Mouse (Mus musculus): ENCODE data around the gene Mgll. TPM values are rescaled to one million over a fixed set of nuclear protein-coding genes. Genes with fewer than 3 reads are reported as not detected.
A peak's percentile ranks its signal among the peaks of the same experiment; 100 is the strongest.

Mgll gene
- polyA plus RNA-seq, 1 experiment from 2014 or later, result 13.6 TPM

DNA sequence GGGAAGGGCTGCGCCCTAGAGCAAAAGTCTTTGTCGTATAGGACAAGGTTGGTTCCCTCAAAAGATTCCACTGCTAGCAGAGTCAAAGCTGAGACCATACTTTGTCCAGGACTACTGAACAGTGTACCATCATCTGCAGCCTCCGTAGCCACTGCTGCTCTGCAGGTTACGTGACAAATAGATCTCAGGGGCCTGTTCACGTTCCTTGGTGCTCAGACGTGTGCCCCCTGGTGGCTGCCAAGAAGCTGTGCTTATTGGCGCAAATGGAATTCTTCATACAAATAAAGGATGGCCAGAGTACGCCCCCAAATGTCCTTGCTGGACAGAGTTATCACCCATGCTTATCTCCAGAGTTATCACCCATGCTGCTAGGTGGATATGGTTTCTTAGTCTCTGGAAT is 107.2 kb downstream of the Mgll start:
- peaks cover 16% of the 10 kb centered on the region for H3K36me3 ChIP-seq
- 0 out of 2 replicates have a peak, but pooled peaks have one; percentile 15 for ATAC-seq (ENCODE audit: low FRiP score, low read depth)
- no peaks in the 10 kb centered on the region for H3K9me3 ChIP-seq
- no peaks in the 10 kb centered on the region for H3K27me3 ChIP-seq
- H3K4me3 ChIP-seq, result no peak overlapping the region
- no peak overlapping the region for H3K4me2 ChIP-seq (replicated peaks)
- peaks cover 11% of the 10 kb centered on the region for H3K4me1 ChIP-seq
- H3K9ac ChIP-seq, result no peak overlapping the region
- no peak overlapping the region for H3K27ac ChIP-seq
- 23% methylated on average over 8 of the region's 8 CpGs for WGBS

DNA sequence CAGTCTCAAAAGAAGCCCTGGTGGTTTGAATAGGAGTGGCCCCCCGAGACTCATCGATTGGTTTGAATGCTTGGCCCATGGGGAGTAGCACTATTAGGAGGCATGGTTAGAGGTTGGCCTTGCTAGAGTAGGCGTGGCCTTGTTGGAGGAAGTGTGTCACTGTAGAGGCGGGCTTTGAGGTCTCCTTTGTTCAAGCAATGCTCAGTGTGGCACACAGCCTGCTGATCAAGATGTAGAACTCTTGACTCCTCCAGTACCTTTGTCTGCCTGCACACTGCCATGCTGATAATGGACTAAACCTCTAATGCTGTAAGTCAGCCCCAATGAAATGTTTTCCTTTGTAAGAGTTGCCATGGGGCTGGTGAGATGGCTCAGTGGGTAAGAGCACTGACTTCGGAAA is 108.5 kb downstream of the Mgll start:
- Histone ChIP-seq H3K9ac (no peak overlapping the region), H3K27me3 (no peaks in the 10 kb centered on the region), H3K4me2 (replicated peaks) (no peak overlapping the region), H3K36me3 (peaks cover 28% of the 10 kb centered on the region), H3K27ac (no peak overlapping the region), H3K4me1 (0 out of 2 replicates have a peak, but pooled peaks cover 3% of the 10 kb centered on the region), H3K4me3 (no peak overlapping the region), H3K9me3 (no peaks in the 10 kb centered on the region)
- no peak for ATAC-seq (ENCODE audit: low FRiP score, low read depth)
- WGBS, result 80% methylated on average over 5 of the region's 5 CpGs

DNA sequence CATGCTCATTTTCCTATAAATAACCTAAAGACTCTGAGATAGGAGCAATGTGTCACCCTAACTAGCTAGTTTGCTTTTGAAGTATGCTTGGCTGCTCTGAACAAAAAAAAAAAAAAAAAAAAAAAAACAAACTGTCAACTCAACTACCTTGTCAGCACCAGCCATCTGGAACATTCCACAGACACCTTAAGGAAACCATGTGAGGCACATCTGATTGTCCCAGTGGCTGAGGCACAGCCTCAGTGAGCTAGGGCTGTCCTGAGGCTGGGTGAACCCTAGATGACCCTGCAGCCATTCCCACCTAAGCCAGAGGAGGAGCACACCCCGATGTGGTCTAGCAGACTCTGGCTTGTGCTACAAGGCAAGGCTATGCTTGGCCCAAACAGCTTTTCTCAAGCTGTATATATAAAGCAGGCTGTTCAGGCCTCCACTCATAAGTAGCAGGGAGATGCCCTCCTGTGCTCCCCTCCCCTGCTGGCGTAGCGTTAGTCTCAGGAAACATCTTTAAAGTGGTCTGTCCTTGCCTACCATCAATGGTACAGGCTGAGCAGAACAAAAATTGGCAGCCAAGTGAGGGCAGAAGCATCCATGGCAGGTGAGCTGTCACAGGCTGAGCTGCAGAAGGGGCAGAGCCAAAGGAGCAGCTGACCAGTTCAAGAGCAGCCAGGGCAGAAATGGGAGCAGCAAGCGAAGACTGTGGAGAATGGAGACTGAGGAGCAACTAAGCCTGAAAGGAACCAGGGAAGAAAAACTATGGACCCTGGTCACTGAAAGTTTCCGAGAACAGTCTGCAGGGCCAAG is 109.3 kb downstream of the Mgll start:
- H3K27ac ChIP-seq, result no peak overlapping the region
- no peaks in the 10 kb centered on the region for H3K9me3 ChIP-seq
- H3K27me3 ChIP-seq, result no peaks in the 10 kb centered on the region
- H3K4me2 ChIP-seq (replicated peaks), result no peak overlapping the region
- WGBS, result 75% methylated on average over 5 of the region's 5 CpGs
- peaks cover 37% of the 10 kb centered on the region for H3K36me3 ChIP-seq
- ATAC-seq (ENCODE audit: low FRiP score, low read depth), result no peak
- 0 out of 2 replicates have a peak, but pooled peaks cover 3% of the 10 kb centered on the region for H3K4me1 ChIP-seq
- H3K4me3 ChIP-seq, result no peak overlapping the region
- no peak overlapping the region for H3K9ac ChIP-seq

DNA sequence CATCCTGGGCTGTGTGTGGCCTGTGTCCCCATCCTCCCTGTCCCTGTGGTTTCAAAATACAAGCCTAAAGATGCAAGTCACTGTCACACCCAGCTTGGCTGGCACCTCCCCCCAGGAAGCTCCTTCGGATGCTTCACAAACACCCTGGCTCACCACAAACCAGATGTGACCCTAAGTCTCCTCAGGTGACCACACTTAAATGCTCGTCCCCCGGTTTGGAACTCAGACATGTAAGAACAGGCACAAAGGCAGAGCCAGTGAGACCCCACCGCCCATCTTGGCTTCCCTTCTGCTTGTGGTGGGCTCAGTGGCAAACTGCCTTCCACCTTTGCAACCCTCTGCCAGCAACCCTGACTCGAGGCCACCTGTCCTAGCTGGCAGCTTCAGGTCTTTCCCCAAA is 110.8 kb downstream of the Mgll start:
- H3K4me2 ChIP-seq (replicated peaks), result no peak overlapping the region
- no peak overlapping the region for H3K27ac ChIP-seq
- no peaks in the 10 kb centered on the region for H3K27me3 ChIP-seq
- H3K36me3 ChIP-seq, result peaks cover 49% of the 10 kb centered on the region
- H3K9ac ChIP-seq, result no peak overlapping the region
- ATAC-seq (ENCODE audit: low FRiP score, low read depth), result no peak
- no peaks in the 10 kb centered on the region for H3K9me3 ChIP-seq
- WGBS, result 53% methylated on average over 5 of the region's 5 CpGs
- no peak overlapping the region for H3K4me3 ChIP-seq
- H3K4me1 ChIP-seq, result 0 out of 2 replicates have a peak, but pooled peaks cover 3% of the 10 kb centered on the region

DNA sequence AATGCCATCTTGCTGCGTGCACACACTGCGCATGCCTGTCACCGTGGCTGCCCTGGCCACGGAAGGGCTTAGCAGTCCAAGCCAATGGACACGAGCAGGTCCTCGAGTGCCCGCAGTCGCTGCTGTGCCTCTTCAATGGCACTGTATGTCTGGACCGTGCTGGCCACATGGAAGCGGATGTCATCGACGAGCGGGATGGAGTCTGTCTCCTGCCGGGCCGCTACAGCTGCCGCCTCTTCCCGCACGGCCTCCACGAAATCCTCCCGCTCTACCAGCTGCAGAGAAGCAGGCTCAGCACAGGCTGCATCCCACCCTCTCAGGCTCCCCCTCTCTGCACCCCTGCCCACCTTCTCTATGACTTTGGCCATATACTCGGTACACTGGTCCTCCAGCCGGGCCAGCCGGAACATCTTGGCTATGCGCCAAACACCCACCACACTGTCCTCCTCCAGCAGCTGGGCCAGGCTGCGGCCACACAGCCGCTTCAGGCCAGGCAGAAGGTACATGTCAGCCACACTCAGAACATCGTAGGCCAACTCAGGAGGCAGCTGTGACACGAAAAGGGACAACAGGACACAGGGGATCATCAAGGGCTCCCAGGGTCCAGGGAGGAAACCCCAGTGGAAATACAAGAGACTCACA is 112.1 kb downstream of the Mgll start:
- no peak overlapping the region for H3K9ac ChIP-seq
- H3K36me3 ChIP-seq, result peaks cover 49% of the 10 kb centered on the region
- 90% methylated on average over 28 of the region's 28 CpGs for WGBS
- no peak for ATAC-seq (ENCODE audit: low FRiP score, low read depth)
- peaks cover 13% of the 10 kb centered on the region for H3K4me1 ChIP-seq
- no peak overlapping the region for H3K4me2 ChIP-seq (replicated peaks)
- H3K4me3 ChIP-seq, result no peak overlapping the region
- no peak overlapping the region for H3K27ac ChIP-seq
- H3K27me3 ChIP-seq, result no peaks in the 10 kb centered on the region
- H3K9me3 ChIP-seq, result no peaks in the 10 kb centered on the region

DNA sequence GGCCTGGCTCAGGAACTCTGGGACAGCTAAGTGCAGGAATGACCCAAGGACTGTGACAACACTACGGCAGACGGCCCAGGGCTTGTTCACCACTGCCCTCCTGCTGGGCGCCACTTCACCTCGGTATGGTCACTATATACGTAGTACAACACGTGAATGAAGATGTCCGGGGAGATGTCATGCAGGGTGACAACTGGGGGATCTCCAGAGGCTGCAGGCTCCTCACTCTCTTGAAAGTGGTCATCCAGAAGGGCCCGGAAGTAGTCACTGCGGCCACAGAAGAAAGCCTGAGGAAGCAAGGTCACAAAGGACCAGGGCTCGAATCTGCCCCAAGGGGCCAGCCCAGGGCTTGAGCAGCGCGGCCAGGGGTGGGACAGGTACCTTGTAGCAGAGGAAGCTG is 113.8 kb downstream of the Mgll start:
- 90% methylated on average over 12 of the region's 12 CpGs for WGBS
- peaks cover 49% of the 10 kb centered on the region for H3K36me3 ChIP-seq
- no peak for ATAC-seq (ENCODE audit: low FRiP score, low read depth)

DNA sequence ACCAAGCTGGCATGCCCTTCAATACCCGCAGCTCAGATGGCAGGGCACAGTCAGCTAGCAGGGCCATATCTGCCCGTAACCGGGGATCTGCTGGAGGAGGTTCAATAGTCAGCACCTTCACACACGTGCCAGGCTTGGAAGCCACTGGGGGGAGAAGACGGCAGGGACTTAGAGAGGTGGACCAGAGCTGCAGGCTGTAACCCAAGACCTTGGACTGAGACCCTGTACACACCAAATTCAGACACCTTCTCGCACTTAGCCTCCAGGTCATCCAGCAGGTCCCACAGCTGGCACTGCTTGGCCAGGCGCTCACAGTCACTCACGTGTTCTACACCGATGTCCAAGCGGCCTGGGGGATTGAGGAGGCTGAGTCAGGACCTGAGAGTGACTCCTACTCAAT is 114.4 kb downstream of the Mgll start:
- no peak overlapping the region for H3K27ac ChIP-seq
- no peak overlapping the region for H3K4me3 ChIP-seq
- WGBS, result 88% methylated on average over 10 of the region's 10 CpGs
- H3K36me3 ChIP-seq, result peaks cover 49% of the 10 kb centered on the region
- ATAC-seq (ENCODE audit: low FRiP score, low read depth), result no peak
- no peak overlapping the region for H3K4me2 ChIP-seq (replicated peaks)
- H3K9me3 ChIP-seq, result no peaks in the 10 kb centered on the region
- peaks cover 21% of the 10 kb centered on the region for H3K4me1 ChIP-seq
- no peak overlapping the region for H3K9ac ChIP-seq
- H3K27me3 ChIP-seq, result no peaks in the 10 kb centered on the region

More for the DNA sequence above, 113.8 kb downstream of the Mgll start:
- Histone ChIP-seq H3K4me1 (peaks cover 15% of the 10 kb centered on the region), H3K4me3 (no peak overlapping the region), H3K27me3 (no peaks in the 10 kb centered on the region), H3K4me2 (replicated peaks) (no peak overlapping the region), H3K27ac (no peak overlapping the region), H3K9ac (no peak overlapping the region), H3K9me3 (no peaks in the 10 kb centered on the region)

DNA sequence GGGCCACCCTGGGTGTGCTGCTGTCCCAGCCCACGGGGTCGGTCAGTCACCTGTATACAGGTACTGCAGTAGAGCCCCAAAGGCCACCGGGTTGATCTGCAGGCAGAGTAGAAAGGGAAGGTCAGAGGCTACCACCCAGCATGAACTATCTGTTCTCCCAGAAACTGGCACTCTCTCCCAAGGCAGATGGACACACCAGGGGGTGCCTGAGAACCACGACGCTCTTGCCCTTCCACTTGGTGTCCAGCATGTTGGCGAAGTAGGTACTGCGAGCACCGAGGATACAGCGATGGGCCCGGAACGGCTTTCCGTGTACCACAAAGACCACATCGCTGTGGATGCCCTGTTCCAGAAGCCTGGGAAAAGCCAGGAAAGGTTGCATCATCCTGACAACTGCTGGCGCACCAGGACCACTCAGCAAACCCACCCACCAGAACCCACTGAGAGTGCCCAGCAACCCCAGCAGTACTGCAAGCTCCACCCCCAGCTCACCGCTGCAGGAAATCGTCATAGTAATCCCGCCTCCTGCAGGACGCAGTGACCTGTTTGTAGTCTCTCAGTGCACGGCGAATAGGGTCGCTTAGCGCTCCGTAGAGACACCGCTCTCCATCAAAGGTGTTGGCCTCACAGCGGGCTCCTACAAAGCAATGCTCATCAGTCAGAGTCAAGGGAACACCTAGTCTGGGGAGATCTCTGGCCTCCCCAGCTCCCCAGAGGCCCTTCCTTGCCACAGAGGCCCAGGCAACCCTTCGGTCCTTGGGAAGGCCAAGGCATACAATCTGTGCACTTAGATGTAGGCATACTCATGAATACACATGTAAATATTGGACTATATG is 115.1 kb downstream of the Mgll start:
- no peaks in the 10 kb centered on the region for H3K9me3 ChIP-seq
- H3K27ac ChIP-seq, result no peak overlapping the region
- no peak for ATAC-seq (ENCODE audit: low FRiP score, low read depth)
- H3K4me3 ChIP-seq, result no peak overlapping the region
- peaks cover 27% of the 10 kb centered on the region for H3K4me1 ChIP-seq
- H3K27me3 ChIP-seq, result no peaks in the 10 kb centered on the region
- peaks cover 49% of the 10 kb centered on the region for H3K36me3 ChIP-seq
- no peak overlapping the region for H3K9ac ChIP-seq
- WGBS, result 85% methylated on average over 26 of the region's 26 CpGs
- H3K4me2 ChIP-seq (replicated peaks), result no peak overlapping the region

DNA sequence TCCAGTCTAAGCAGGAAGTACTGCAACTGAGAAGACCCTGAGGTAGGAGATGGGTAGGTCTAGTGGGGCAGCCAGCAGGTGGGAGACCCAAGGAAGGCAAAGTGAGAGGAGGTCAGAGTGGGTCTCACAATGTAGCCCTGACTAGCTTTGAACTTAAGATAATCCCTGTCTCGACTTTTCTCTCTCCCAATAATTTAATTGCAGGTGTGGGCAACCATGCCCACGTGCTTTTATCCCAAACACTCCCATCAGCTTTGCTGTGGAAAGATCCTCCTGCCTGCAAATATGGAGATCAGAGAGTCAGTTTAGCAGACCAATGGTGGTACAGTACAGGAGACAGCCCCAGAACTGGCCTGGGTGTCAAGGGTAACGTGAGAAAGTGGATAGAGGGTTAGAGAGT is 116.0 kb downstream of the Mgll start:
- Histone ChIP-seq H3K9ac (no peak overlapping the region), H3K9me3 (no peaks in the 10 kb centered on the region), H3K4me2 (replicated peaks) (peak overlapping the region; percentile 89; the same call in 1 of the 2 replicates), H3K27ac (no peak overlapping the region), H3K36me3 (peaks cover 48% of the 10 kb centered on the region), H3K4me1 (peaks cover 27% of the 10 kb centered on the region), H3K4me3 (peak overlapping the region; percentile 82; the same call in 1 of the 2 replicates), H3K27me3 (no peaks in the 10 kb centered on the region)
- no peak for ATAC-seq (ENCODE audit: low FRiP score, low read depth)
- 70% methylated on average over 3 of the region's 3 CpGs for WGBS

DNA sequence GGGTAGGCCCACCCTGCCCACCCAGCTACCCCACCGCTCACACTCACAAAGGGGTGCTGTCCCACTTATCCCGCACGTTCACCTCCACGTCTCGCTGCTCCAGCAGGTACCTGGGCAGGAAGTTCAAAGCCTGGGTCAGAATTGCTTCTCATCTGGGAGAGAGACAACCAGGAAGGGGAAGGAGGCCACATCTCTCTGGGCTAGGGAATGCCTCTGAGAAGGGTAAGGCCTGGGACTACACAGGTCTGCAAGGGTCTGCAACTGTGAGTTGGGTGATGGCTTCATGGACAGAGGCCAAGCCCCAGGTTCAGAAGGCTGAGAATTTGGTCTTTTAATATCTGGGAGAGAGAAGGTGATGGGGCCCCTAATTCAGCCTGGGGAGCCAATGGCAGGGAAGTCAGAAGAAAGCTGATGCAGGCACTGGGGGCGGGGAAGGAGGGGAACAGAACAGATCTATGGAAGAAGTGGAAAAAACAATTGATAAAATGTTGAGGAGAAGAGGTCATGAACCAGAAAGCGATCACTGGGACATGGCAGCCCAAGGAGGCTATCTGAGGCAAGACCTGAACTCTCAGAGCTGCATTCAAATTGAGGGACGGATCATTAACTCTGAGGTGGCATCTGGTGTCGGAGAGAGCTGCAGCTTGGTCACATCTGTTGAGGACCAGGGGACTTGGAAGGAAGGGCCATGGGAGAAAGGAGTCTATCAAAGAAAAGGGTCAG is 116.7 kb downstream of the Mgll start:
- Histone ChIP-seq H3K4me3 (peak overlapping the region; percentile 82), H3K4me2 (replicated peaks) (peak overlapping the region; percentile 89), H3K27me3 (no peaks in the 10 kb centered on the region), H3K4me1 (peaks cover 27% of the 10 kb centered on the region), H3K9ac (peak overlapping the region; percentile 86), H3K9me3 (no peaks in the 10 kb centered on the region), H3K36me3 (peaks cover 44% of the 10 kb centered on the region), H3K27ac (peak overlapping the region; percentile 70)
- no peak for ATAC-seq (ENCODE audit: low FRiP score, low read depth)
- whole genome bisulfite sequencing, result 55% methylated on average over 9 of the region's 9 CpGs

DNA sequence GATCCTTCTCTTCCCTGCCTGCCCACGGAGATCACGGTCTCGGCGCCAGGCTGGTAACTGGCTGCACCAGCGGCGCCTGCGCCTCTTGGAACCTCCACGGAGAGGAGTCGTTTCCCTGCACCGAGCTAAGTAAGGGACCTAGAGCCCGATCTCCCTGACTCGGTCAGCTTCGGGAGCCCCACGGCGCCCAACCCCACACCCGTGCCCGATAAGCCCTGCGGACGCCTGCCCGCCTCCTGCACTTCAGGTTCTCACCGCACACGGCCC is 117.2 kb downstream of the Mgll start:
- Histone ChIP-seq H3K4me3 (peak overlapping the region; percentile 82), H3K4me1 (peaks cover 27% of the 10 kb centered on the region), H3K9me3 (no peaks in the 10 kb centered on the region), H3K27me3 (no peaks in the 10 kb centered on the region), H3K36me3 (peaks cover 39% of the 10 kb centered on the region), H3K9ac (peak overlapping the region; percentile 86), H3K27ac (peak overlapping the region; percentile 70), H3K4me2 (replicated peaks) (peak overlapping the region; percentile 89)
- under 1% methylated on average over 22 of the region's 22 CpGs for WGBS
- no peak; the same call in 1 of the 2 replicates for ATAC-seq (ENCODE audit: low FRiP score, low read depth)
